Mouse (Mus musculus) testis, adult 2 months (tissue): ENCODE measurements around the gene Inpp5k.

ENCODE experiments used
- CTCF ChIP-seq: fragments of 200-500 bp; IDR thresholded peaks from 2 replicates; pipeline ENCODE4 v1.5.1; 2012; ENCODE audit warnings: low read depth, mild to moderate bottlenecking, inconsistent platforms, low read length, moderate library complexity; ENCODE audit not compliant: control insufficient read depth, insufficient read depth, insufficient replicate concordance
- POLR2A ChIP-seq: fragments of 200-500 bp; IDR thresholded peaks from 2 replicates; pipeline ENCODE4 v1.6.1; 2012; ENCODE audit warnings: low read depth, mild to moderate bottlenecking, inconsistent platforms, low read length, moderate library complexity; ENCODE audit not compliant: control insufficient read depth

DNA sequence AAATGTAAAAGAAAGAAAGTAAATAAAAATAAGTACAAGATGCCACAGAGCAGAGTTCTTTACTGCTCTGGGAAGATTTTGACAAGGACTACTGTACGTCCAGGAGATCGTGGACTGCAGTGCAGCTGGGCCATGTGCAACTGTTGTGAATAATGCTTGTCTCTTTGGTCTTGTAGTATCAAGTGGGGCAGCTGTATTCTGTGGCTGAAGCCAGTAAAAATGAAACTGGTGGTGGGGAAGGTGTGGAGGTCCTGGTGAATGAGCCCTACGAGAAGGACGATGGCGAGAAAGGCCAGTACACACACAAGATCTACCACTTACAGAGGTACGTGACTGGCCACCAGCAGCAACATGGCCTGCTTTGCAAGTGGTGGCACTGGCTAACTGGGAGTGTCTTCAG is 32.8 kb upstream of the Inpp5k start:
- no peak for TF ChIP-seq CTCF
- TF ChIP-seq POLR2A: no peak
